Mouse (Mus musculus): ENCODE results near the gene Ptgr2. TPM values are rescaled to one million over a fixed set of nuclear protein-coding genes. Genes with fewer than 3 reads are reported as not detected.
A peak's percentile ranks its signal among the peaks of the same experiment; 100 is the strongest.

The Ptgr2 gene
- polyA plus RNA-seq, 1 experiment, result 3.3 TPM

- Histone ChIP-seq H3K36me3 (replicated peaks; ENCODE audit: low read length) (peaks cover 10% of the 10 kb centered on the region), H3K9me3 (no peaks in the 10 kb centered on the region), H3K27me3 (replicated peaks) (no peaks in the 10 kb centered on the region), H3K4me3 (replicated peaks) (peak within 1 kb of the TSS; percentile 98), H3K4me1 (peaks cover 57% of the 10 kb centered on the region)
- no peak for TF ChIP-seq GATA1 (IDR thresholded peaks at IDR 0.05; ENCODE audit: borderline replicate concordance, low read length)
- no peak for TF ChIP-seq FLI1 (IDR thresholded peaks at IDR 0.05; ENCODE audit: low read length)
Measured at GRCm38 (mm10) chr12:84361555-84362489, 76.8 kb downstream of the Ptgr2 start, which contains the start of the genes Coq6 and Fam161b. TSS of gene Coq6 (plus strand) at chr12:84361657. TSS of gene Fam161b (minus strand) at chr12:84361833.

- peak overlapping the region; percentile 98 for H3K4me3 ChIP-seq (replicated peaks)
- H3K36me3 ChIP-seq (replicated peaks; ENCODE audit: low read length), result peaks cover 12% of the 10 kb centered on the region
- no peaks in the 10 kb centered on the region for H3K9me3 ChIP-seq
- peaks cover 59% of the 10 kb centered on the region for H3K4me1 ChIP-seq
- TF ChIP-seq FLI1 (IDR thresholded peaks at IDR 0.05; ENCODE audit: low read length) (no peak), GATA1 (IDR thresholded peaks at IDR 0.05; ENCODE audit: borderline replicate concordance, low read length) (no peak)
- no peaks in the 10 kb centered on the region for H3K27me3 ChIP-seq (replicated peaks)
Measured at GRCm38 (mm10) chr12:84362872-84363271, 77.8 kb downstream of the Ptgr2 start.

- Histone ChIP-seq H3K9me3 (no peaks in the 10 kb centered on the region), H3K27me3 (replicated peaks) (no peaks in the 10 kb centered on the region), H3K36me3 (replicated peaks; ENCODE audit: low read length) (peaks cover 26% of the 10 kb centered on the region), H3K4me1 (peaks cover 44% of the 10 kb centered on the region), H3K4me3 (replicated peaks) (peak overlapping the region; percentile 50)
- TF ChIP-seq GATA1 (IDR thresholded peaks at IDR 0.05; ENCODE audit: borderline replicate concordance, low read length), result no peak
- TF ChIP-seq FLI1 (IDR thresholded peaks at IDR 0.05; ENCODE audit: low read length), result no peak
Measured at GRCm38 (mm10) chr12:84364291-84364690, 79.3 kb downstream of the Ptgr2 start.

GRCm38 (mm10) chr12:84365137-84365536, 80.1 kb downstream of the Ptgr2 start:
- H3K4me3 ChIP-seq (replicated peaks), result no peak overlapping the region
- TF ChIP-seq FLI1 (IDR thresholded peaks at IDR 0.05; ENCODE audit: low read length), result no peak
- no peak for TF ChIP-seq GATA1 (IDR thresholded peaks at IDR 0.05; ENCODE audit: borderline replicate concordance, low read length)
- peaks cover 34% of the 10 kb centered on the region for H3K36me3 ChIP-seq (replicated peaks; ENCODE audit: low read length)
- peaks cover 40% of the 10 kb centered on the region for H3K4me1 ChIP-seq
- H3K9me3 ChIP-seq, result no peaks in the 10 kb centered on the region
- H3K27me3 ChIP-seq (replicated peaks), result no peaks in the 10 kb centered on the region

Other genes with a start within 250 kb of the Ptgr2 start
- gene Acot4, start 246.9 kb upstream of the Ptgr2 start, polyA plus RNA-seq (2012; ENCODE audit: insufficient read depth, low replicate concordance), result not detected in 2 replicates
- gene Gm49366, start 246.3 kb upstream of the Ptgr2 start, polyA plus RNA-seq (2012; ENCODE audit: insufficient read depth, low replicate concordance), result not detected in 2 replicates
- not detected in 2 replicates for gene Acot3, start 233.1 kb upstream of the Ptgr2 start, polyA plus RNA-seq (2012; ENCODE audit: insufficient read depth, low replicate concordance)
- not detected in 2 replicates for gene Acot5, start 215.9 kb upstream of the Ptgr2 start, polyA plus RNA-seq (2012; ENCODE audit: insufficient read depth, low replicate concordance)
- gene Acot6, start 184.6 kb upstream of the Ptgr2 start, polyA plus RNA-seq (2012; ENCODE audit: insufficient read depth, low replicate concordance), result 0.16 TPM in 1 of 2 replicates, not detected in the other
- 0.44 TPM in 1 of 2 replicates, not detected in the other for gene Dnal1, start 170.9 kb upstream of the Ptgr2 start, polyA plus RNA-seq (2012; ENCODE audit: insufficient read depth, low replicate concordance)
- gene Pnma1, start 136.7 kb upstream of the Ptgr2 start, polyA plus RNA-seq (2012; ENCODE audit: insufficient read depth, low replicate concordance), result 0.04 TPM in 1 of 2 replicates, not detected in the other
- 9.8 and 10.1 TPM in 2 replicates for gene Elmsan1, start 66.4 kb upstream of the Ptgr2 start, polyA plus RNA-seq (2012; ENCODE audit: insufficient read depth, low replicate concordance)
- 2.2 TPM in 1 of 2 replicates, not detected in the other for gene Zfp410, start 31.6 kb downstream of the Ptgr2 start, polyA plus RNA-seq (2012; ENCODE audit: insufficient read depth, low replicate concordance)
- gene Coq6, start 76.4 kb downstream of the Ptgr2 start, polyA plus RNA-seq (2012; ENCODE audit: insufficient read depth, low replicate concordance), result 1.5 and 4.0 TPM in 2 replicates
- gene Fam161b, start 76.6 kb downstream of the Ptgr2 start, polyA plus RNA-seq (2012; ENCODE audit: insufficient read depth, low replicate concordance), result 0.09 TPM in 1 of 2 replicates, not detected in the other
- gene Entpd5, start 123.8 kb downstream of the Ptgr2 start, polyA plus RNA-seq (2012; ENCODE audit: insufficient read depth, low replicate concordance), result 0.83 and 1.0 TPM in 2 replicates
- gene Bbof1, start 123.8 kb downstream of the Ptgr2 start, polyA plus RNA-seq (2012; ENCODE audit: insufficient read depth, low replicate concordance), result 0.95 TPM in 1 of 2 replicates, not detected in the other
- gene Rnf113a2, start 132.0 kb downstream of the Ptgr2 start, polyA plus RNA-seq (2012; ENCODE audit: insufficient read depth, low replicate concordance), result 1.7 and 24.6 TPM in 2 replicates
- 0.53 and 1.5 TPM in 2 replicates for gene Aldh6a1, start 165.8 kb downstream of the Ptgr2 start, polyA plus RNA-seq (2012; ENCODE audit: insufficient read depth, low replicate concordance)
- 0.60 TPM in 1 of 2 replicates, not detected in the other for gene Lin52, start 166.2 kb downstream of the Ptgr2 start, polyA plus RNA-seq (2012; ENCODE audit: insufficient read depth, low replicate concordance)